Mouse (Mus musculus): Measurements from ENCODE around the gene Aqp3. TPM values are rescaled to one million over a fixed set of nuclear protein-coding genes. Genes with fewer than 3 reads are reported as not detected.
"Not testable (repeated sequence)": the region's sequence is repeated elsewhere in the genome, so short reads cannot be mapped to it uniquely, and the experiment has no call there.

Gene Aqp3
- total RNA-seq, 2 experiments from 2014 or later = not detected

DNA sequence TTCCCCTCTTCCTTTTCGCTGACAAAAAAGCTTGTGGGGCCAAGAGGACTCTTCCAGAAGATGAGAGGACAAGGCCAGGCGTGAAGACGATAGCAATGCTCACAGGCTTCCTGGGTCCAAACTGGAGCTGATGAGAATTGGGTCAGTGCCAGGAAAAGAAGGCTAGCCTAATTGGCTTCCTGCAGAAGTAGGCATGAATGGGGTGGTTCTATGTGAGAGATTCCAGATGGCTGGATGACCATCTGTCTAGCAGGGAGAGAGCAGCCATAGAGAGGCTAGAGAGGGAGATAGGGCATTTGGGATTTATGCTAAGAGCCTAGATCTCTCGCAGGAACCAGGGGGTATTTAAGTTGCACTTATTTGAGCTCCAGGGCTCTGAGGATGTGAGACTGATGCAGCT lies 9.5 kb upstream of the Aqp3 start:
- no peak for DNase-seq (ENCODE audit: low spot score in 2 of 2)

DNA sequence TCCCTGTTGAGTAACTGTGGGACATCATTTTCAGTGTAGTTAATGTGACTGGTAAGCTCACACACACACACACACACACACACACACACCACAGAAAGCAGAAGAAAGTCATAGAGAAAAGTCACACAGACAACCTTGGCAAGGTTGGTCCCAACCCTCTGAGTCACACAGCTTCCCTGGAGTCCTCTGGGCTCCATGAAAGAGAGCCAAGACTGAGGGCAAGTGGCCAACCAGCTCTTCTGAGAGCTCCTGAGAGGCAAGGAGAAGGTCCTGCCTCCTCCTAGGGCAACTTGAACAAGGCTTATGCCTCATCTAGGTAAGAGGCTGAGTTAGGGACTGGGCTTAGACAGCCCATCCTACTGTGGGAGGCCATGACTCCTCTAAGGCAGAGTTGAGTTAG lies 4.9 kb upstream of the Aqp3 start:
- peak in 1 of 2 experiments; percentile 38 for DNase-seq (ENCODE audit: low spot score in 2 of 2)

DNA sequence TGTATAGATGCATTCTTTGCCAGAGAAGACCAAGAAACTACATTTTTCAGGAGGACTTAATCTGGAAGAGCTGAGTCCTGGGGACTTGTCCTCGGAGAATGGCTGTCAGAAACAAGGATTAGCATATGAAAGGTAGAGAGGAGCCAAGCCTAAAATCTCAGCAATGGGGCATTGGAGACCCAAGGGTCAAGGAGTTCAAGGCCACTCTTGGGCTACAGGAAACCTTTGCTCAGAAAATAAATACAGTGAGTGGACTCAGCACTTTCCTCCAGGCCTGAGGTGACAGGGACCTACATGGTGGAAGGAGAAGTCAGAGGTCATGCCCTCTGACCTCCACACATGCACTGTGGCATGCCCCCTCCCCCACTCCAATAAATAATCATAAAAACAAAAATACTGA lies 3.0 kb upstream of the Aqp3 start:
- DNase-seq (ENCODE audit: low spot score in 2 of 2) = no peak

- DNase-seq (ENCODE audit: low spot score in 2 of 2) = no peak
These were observed 581 bp upstream of the Aqp3 start for GRCm38 (mm10) chr4:41098577-41098951.

GRCm38 (mm10) chr4:41097381-41097780 lies 602 bp downstream of the Aqp3 start:
- DNase-seq (ENCODE audit: low spot score in 2 of 2) = no peak

GRCm38 (mm10) chr4:41096794-41097193 lies 1.2 kb downstream of the Aqp3 start:
- no peak for DNase-seq (ENCODE audit: low spot score in 2 of 2)

GRCm38 (mm10) chr4:41096169-41096568 lies 1.8 kb downstream of the Aqp3 start:
- DNase-seq (ENCODE audit: low spot score in 2 of 2) = no peak

GRCm38 (mm10) chr4:41094361-41094760 lies 3.6 kb downstream of the Aqp3 start:
- peak in 1 of 2 experiments; percentile 38 for DNase-seq (ENCODE audit: low spot score in 2 of 2)

- DNase-seq (ENCODE audit: low spot score in 2 of 2) = no peak
These were observed 5.0 kb downstream of the Aqp3 start for GRCm38 (mm10) chr4:41092958-41093357.

- no peak for DNase-seq (ENCODE audit: low spot score in 2 of 2)
These were observed 6.6 kb downstream of the Aqp3 start for GRCm38 (mm10) chr4:41091391-41091790.

DNA sequence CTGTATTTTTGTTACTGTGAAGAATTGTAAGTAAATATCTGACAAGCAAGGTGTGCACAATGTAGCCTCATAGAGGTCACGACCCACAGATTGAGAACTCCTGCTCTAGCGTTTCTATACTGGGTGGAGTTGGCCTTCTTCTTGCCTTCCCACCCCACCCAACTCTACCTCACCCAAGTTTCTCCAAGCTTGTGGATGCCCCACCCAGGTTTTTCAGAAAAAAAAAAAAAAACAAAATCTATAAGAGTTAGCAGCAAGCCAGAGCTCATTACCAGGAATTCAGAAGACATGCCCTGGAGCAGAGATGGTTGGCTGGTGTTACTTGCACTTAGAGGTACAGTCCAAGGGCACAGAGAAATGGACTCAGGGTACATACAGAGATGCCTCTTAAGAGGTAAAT lies 8.3 kb downstream of the Aqp3 start:
- no peak for DNase-seq (ENCODE audit: low spot score in 2 of 2)

DNA sequence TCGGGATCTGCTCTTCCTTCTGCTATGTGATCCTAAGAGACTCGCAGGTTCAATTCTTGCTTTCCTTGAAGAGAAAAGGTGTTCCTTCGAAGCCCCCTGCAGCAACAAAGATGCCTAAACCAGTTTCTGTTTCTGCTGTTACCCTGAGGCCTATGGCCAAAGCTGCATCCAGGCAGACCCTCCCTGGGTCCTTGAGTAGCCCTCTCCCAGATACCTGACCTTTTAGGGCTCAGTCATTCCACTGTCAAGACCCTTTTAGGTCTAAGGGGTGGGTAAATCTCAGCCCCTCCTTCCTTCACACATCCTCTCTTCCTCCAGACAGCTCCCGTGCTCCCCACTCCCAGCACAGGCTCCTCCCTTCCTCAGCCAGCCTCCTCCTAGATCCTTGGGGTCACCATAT lies 8.8 kb downstream of the Aqp3 start:
- no peak for DNase-seq (ENCODE audit: low spot score in 2 of 2)

- DNase-seq (ENCODE audit: low spot score in 2 of 2) = no peak
These were observed 10.3 kb downstream of the Aqp3 start for GRCm38 (mm10) chr4:41087459-41088298.

- DNase-seq (ENCODE audit: low spot score in 2 of 2) = no peak
These were observed 11.0 kb downstream of the Aqp3 start for GRCm38 (mm10) chr4:41086947-41087346.

DNA sequence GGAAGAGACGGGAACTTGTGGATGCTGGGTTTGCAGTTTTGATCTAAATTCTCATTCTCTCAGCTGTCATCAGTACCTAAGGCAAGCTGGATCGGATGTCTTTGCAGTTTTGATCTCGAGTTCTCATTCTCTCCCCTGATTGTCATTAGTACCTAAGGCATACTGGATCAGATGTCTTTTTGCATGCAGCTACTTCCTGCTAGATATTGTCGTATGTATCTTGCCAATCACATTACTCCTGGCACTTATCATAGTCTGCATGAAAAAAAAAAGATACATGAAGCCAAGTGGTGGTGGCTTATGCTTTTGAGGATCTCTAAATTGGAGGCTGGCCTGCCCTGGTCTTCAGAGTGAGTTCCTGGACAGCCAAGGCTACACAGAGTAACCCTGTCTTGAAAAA lies 13.2 kb downstream of the Aqp3 start:
- no peak for DNase-seq (ENCODE audit: low spot score in 2 of 2)

DNA sequence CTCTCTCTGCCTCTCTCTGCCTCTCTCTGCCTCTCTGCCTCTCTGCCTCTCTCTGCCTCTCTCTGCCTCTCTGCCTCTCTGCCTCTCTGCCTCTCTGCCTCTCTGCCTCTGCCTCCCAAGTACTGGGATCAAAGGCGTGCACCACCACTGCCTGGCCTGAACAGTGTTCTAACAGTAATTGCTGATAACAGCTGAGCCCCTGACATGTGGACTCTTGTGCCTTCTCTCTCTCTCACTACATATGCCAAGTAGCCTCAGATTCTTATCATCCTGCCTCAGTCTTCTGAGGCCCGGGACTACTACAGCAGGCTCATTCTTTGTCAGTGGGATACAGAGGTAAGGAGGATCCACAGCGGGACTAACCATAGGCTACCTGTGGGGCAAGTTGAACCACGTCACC lies 15.2 kb downstream of the Aqp3 start:
- DNase-seq (ENCODE audit: low spot score in 2 of 2) = not testable (repeated sequence)

- DNase-seq (ENCODE audit: low spot score in 2 of 2) = no peak
These were observed 16.2 kb downstream of the Aqp3 start for GRCm38 (mm10) chr4:41081733-41082132.

DNA sequence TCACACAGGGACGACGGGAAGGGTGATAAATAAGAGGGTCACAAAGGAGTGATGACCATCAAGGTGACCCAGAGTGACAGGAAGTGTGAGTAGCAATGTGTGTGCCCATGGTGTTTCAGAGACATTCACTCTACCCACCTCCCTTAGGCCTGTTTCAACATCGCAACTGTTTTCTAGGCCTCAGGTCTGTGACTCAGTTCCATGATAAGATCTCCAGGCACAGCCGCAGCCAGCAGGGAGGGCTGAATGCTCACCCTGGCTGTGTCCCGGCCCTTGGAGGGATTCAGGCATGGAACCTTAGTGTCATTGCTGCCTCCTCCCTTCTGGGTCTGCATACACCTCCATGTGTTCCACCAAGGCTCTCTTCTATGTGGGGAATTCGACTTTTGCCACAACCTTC lies 19.3 kb downstream of the Aqp3 start:
- DNase-seq (ENCODE audit: low spot score in 2 of 2) = no peak

DNA sequence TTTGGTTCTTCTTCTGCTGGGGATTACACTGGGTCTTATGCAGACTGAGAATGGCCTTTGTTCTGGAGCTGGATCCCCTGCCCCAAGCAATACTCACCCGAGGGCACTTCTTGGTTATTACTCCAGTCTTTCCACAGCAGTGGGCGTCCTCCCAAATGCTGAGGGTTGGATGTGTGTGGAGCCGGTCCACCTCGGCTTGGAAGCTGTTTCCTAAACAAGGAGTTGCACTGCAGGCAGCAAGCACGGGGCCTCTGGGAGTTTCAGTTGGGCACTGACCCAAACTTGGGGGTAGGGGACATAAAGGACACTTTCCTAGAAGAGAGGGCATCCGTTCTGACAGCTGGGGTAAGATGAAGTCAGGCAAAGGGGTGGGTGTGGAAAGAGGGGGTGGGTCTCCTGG lies 23.5 kb downstream of the Aqp3 start:
- no peak for DNase-seq (ENCODE audit: low spot score in 2 of 2)

DNA sequence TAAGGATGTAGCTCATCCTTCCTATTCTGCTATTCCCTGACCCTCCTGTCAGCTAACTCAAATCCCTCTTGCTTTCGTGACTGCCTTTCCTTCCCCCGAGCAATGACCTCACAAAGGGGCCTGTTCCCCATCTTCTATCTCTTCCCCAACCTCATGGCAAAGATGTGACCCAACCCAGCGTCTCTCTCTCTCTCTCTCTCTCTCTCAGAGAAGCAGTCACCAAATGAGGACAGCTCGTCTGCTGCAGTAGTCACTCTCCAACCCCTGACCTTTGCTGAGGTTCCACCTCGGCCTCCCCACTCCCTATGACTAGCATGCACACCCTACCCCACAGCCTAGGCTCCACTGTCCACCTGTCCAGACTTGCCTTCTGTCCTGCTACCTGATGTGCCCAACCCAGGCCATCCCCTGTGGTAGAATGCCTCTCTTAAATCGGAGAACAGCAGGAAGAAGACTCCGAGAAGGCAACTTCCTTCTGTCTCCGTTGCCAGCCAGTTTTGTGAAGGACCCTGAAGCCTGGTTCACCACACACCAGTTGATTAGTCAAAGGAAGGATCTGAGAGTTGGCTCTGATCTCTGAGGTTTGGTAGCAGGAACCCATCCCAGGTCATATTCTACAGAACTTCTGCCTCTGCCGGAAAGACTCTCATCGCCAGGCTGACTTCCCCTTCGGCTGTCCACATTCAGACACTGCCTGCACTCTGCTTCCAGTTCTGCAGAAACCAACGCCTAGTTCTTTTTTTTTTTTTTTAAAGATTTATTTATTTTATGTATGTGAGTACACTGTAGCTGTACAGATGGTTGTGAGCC lies 24.8 kb downstream of the Aqp3 start:
- no peak for DNase-seq (ENCODE audit: low spot score in 2 of 2)

GRCm38 (mm10) chr4:41071500-41072429 lies 26.2 kb downstream of the Aqp3 start:
- no peak for DNase-seq (ENCODE audit: low spot score in 2 of 2)

Data from adrenal gland, adult 18-20 months (tissue).